Mouse (Mus musculus) hindbrain, embryonic 12.5 days (tissue): Measurements from ENCODE around the gene P4htm. TPM values are rescaled to one million over a fixed set of nuclear protein-coding genes. Genes with fewer than 3 reads are reported as not detected.

Source experiments
- microRNA counts: library from miRNA; unstranded; fragments of <30 nt; microRNA quantifications from one replicate; lab custom pipeline; 2017
- microRNA-seq: library from miRNA; unstranded; fragments of <30 nt; microRNA quantifications from one replicate; pipeline ENCODE4, GENCODE M21; 2017
- polyA plus RNA-seq: library from polyadenylated mRNA; unstranded; fragments of >200 nt; fragmentation: Nextera tagmentation; extraction: Ambion mirVana; gene quantifications from 2 replicates; pipeline ENCODE4 v1.2.1, GENCODE M21; 2016

Gene P4htm
- polyA plus RNA-seq, 1 experiment from 2014 or later, result 19.0 TPM

MicroRNAs encoded within 50 kb of the gene (microRNA counts, 519-probe panel; counts per million panel counts)
- microRNA mmu-miR-191 (lab: Ali Mortazavi, UCI), result 4,358 counts per million, percentile 85 among the panel's probes with 10 or more counts
- microRNA mmu-miR-425 (lab: Ali Mortazavi, UCI), result 4,026 counts per million, percentile 82 among the panel's probes with 10 or more counts

Small RNA genes within 50 kb of the gene (microRNA-seq; reads per million reads assigned to microRNA genes)
- gene Gm24083 (not detected), gene Mir191 (not detected), gene Mir425 (2,062 reads per million, percentile 82 among the genes with 10 or more reads in this experiment)

Other genes with a start within 250 kb of the P4htm start
- gene Usp4, start 249.8 kb downstream of the P4htm start, polyA plus RNA-seq, result 133 and 137 TPM in 2 replicates
- gene 1700102P08Rik, start 204.9 kb downstream of the P4htm start, polyA plus RNA-seq, result 1.7 and 2.5 TPM in 2 replicates
- 1.2 and 1.3 TPM in 2 replicates for gene Ccdc36, start 169.2 kb downstream of the P4htm start, polyA plus RNA-seq
- gene BC048562, start 161.2 kb downstream of the P4htm start, polyA plus RNA-seq, result not detected in 2 replicates
- gene Ccdc71, start 137.1 kb downstream of the P4htm start, polyA plus RNA-seq, result 47.2 and 49.7 TPM in 2 replicates
- 57.7 and 57.9 TPM in 2 replicates for gene Klhdc8b, start 136.1 kb downstream of the P4htm start, polyA plus RNA-seq
- 44.1 and 44.8 TPM in 2 replicates for gene Lamb2, start 117.9 kb downstream of the P4htm start, polyA plus RNA-seq
- gene Usp19, start 107.1 kb downstream of the P4htm start, polyA plus RNA-seq, result 107 and 112 TPM in 2 replicates
- gene Qars, start 90.0 kb downstream of the P4htm start, polyA plus RNA-seq, result 82.9 and 94.0 TPM in 2 replicates
- 162 and 171 TPM in 2 replicates for gene Qrich1, start 80.9 kb downstream of the P4htm start, polyA plus RNA-seq
- 128 and 131 TPM in 2 replicates for gene Impdh2, start 37.4 kb downstream of the P4htm start, polyA plus RNA-seq
- 53.4 and 57.0 TPM in 2 replicates for gene Ndufaf3, start 30.2 kb downstream of the P4htm start, polyA plus RNA-seq
- 232 and 248 TPM in 2 replicates for gene Dalrd3, start 27.8 kb downstream of the P4htm start, polyA plus RNA-seq
- 290 and 293 TPM in 2 replicates for gene Wdr6, start 18.9 kb downstream of the P4htm start, polyA plus RNA-seq
- gene Arih2, start 51.7 kb upstream of the P4htm start, polyA plus RNA-seq, result 50.4 and 54.8 TPM in 2 replicates
- 40.0 and 41.4 TPM in 2 replicates for gene Slc25a20, start 64.4 kb upstream of the P4htm start, polyA plus RNA-seq
- 59.3 and 63.8 TPM in 2 replicates for gene Prkar2a, start 91.6 kb upstream of the P4htm start, polyA plus RNA-seq
- gene Ip6k2, start 186.1 kb upstream of the P4htm start, polyA plus RNA-seq, result 140 and 154 TPM in 2 replicates
- 20.2 and 23.3 TPM in 2 replicates for gene Nckipsd, start 210.7 kb upstream of the P4htm start, polyA plus RNA-seq
- gene Celsr3, start 228.7 kb upstream of the P4htm start, polyA plus RNA-seq, result 11.9 TPM in 2 replicates